Mouse (Mus musculus): ENCODE measurements around the gene Ercc8. TPM values are rescaled to one million over a fixed set of nuclear protein-coding genes. Genes with fewer than 3 reads are reported as not detected.

The Ercc8 gene
- polyA plus RNA-seq, 1 experiment from 2014 or later = 19.6 TPM

DNA sequence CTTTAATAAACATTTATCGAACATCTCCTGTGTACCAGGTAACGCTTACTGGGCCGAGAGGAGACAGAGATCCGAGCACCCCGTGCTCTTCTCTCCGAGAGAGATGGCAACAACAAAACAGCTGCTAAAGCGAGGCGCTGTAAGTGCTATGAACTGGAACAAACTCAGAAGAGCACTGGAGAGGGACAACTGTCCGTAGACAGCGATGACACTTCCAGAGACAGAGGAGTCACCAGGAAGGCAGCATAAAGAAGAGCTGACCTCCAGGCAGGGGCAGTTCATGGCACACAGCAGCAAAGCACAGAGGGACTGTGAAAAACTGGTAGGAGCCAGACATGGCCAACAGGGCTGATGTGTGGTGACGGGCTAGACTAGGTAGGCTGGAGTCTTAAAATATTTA lies 34.4 kb upstream of the Ercc8 start:
- H3K9me3 ChIP-seq (ENCODE audit: control insufficient read depth, low read length) = no peaks in the 10 kb centered on the region
- H3K4me2 ChIP-seq = no peak overlapping the region
- whole genome bisulfite sequencing = 90% methylated on average over 11 of the region's 11 CpGs
- no peak overlapping the region for H3K4me3 ChIP-seq (ENCODE audit: low read depth, low read length)
- ATAC-seq (replicated peaks; ENCODE audit: low FRiP score) (no peak), DNase-seq (ENCODE audit: low spot score) (no peak)
- H3K4me1 ChIP-seq (replicated peaks; ENCODE audit: control insufficient read depth, insufficient read depth, low read length) = no peaks in the 10 kb centered on the region
- H3K36me3 ChIP-seq (ENCODE audit: control insufficient read depth, insufficient read depth, low read length) = no peaks in the 10 kb centered on the region
- H3K27ac ChIP-seq (ENCODE audit: low read depth, low read length) = no peak overlapping the region
- H3K27me3 ChIP-seq (replicated peaks; ENCODE audit: control insufficient read depth, insufficient read depth, low read length) = no peaks in the 10 kb centered on the region
- H3K9ac ChIP-seq (ENCODE audit: low read depth, low read length) = no peak overlapping the region

DNA sequence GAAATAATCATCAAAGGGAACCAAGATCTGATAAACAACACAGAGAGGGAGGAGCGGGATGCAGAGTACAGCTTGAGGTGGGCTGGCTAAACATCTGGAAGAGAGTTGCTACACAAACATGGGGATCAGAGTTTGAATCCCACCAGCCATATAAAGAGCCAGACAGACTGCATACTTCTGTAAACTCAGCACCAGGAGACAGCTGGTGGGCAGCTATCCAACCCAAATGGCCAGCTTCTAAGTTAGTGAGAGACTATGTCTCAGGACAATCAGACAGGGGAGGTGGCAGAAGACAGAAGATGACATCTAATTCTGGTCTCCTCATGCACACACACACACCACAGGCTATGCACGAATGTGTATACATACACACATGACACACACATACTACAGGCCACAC lies 32.3 kb upstream of the Ercc8 start:
- no peak overlapping the region for H3K27ac ChIP-seq (ENCODE audit: low read depth, low read length)
- no peaks in the 10 kb centered on the region for H3K4me1 ChIP-seq (replicated peaks; ENCODE audit: control insufficient read depth, insufficient read depth, low read length)
- H3K27me3 ChIP-seq (replicated peaks; ENCODE audit: control insufficient read depth, insufficient read depth, low read length) = no peaks in the 10 kb centered on the region
- no peak overlapping the region for H3K4me3 ChIP-seq (ENCODE audit: low read depth, low read length)
- H3K4me2 ChIP-seq = no peak overlapping the region
- no peaks in the 10 kb centered on the region for H3K9me3 ChIP-seq (ENCODE audit: control insufficient read depth, low read length)
- H3K9ac ChIP-seq (ENCODE audit: low read depth, low read length) = no peak overlapping the region
- ATAC-seq (replicated peaks; ENCODE audit: low FRiP score) (no peak), DNase-seq (ENCODE audit: low spot score) (no peak)
- H3K36me3 ChIP-seq (ENCODE audit: control insufficient read depth, insufficient read depth, low read length) = no peaks in the 10 kb centered on the region
- WGBS = 80% methylated on average over 2 of the region's 2 CpGs

- Histone ChIP-seq H3K27me3 (replicated peaks; ENCODE audit: control insufficient read depth, insufficient read depth, low read length) (no peaks in the 10 kb centered on the region), H3K4me2 (no peak overlapping the region), H3K27ac (ENCODE audit: low read depth, low read length) (no peak overlapping the region), H3K4me1 (replicated peaks; ENCODE audit: control insufficient read depth, insufficient read depth, low read length) (no peaks in the 10 kb centered on the region), H3K9me3 (ENCODE audit: control insufficient read depth, low read length) (no peaks in the 10 kb centered on the region), H3K4me3 (ENCODE audit: low read depth, low read length) (no peak overlapping the region), H3K9ac (ENCODE audit: low read depth, low read length) (no peak overlapping the region), H3K36me3 (ENCODE audit: control insufficient read depth, insufficient read depth, low read length) (no peaks in the 10 kb centered on the region)
- no peak for DNase-seq (ENCODE audit: low spot score)
- ATAC-seq (replicated peaks; ENCODE audit: low FRiP score) = no peak
- 6% methylated on average over 1 of the region's 1 CpGs for WGBS
Measured at GRCm38 (mm10) chr13:108127130-108127529, 31.4 kb upstream of the Ercc8 start.

GRCm38 (mm10) chr13:108127883-108128282 lies 30.6 kb upstream of the Ercc8 start:
- 67% methylated on average over 1 of the region's 1 CpGs for WGBS
- Histone ChIP-seq H3K4me3 (ENCODE audit: low read depth, low read length) (no peak overlapping the region), H3K27ac (ENCODE audit: low read depth, low read length) (no peak overlapping the region), H3K4me2 (no peak overlapping the region), H3K9ac (ENCODE audit: low read depth, low read length) (no peak overlapping the region), H3K4me1 (replicated peaks; ENCODE audit: control insufficient read depth, insufficient read depth, low read length) (no peaks in the 10 kb centered on the region), H3K36me3 (ENCODE audit: control insufficient read depth, insufficient read depth, low read length) (no peaks in the 10 kb centered on the region), H3K27me3 (replicated peaks; ENCODE audit: control insufficient read depth, insufficient read depth, low read length) (no peaks in the 10 kb centered on the region), H3K9me3 (ENCODE audit: control insufficient read depth, low read length) (no peaks in the 10 kb centered on the region)
- ATAC-seq (replicated peaks; ENCODE audit: low FRiP score) (no peak), DNase-seq (ENCODE audit: low spot score) (no peak)

DNA sequence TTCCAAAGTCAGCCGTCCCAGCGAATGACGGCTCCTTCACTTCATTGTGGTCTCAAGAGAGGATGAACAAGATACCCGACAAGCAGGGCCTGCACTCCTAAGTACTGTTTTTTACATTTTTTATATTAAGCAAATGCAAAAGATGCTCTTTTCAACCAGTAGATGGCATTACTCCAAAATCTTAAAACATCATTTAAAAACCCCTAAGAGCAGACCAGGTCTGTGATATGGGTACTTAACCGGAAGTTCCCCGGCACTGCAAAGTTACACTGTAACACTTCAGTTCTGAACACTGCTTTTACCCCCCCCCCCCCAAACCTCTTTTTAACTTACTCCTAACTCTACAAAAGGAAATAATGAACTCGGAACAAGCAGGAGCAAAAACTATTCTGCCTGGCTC lies 29.5 kb upstream of the Ercc8 start:
- no peak overlapping the region for H3K4me2 ChIP-seq
- DNase-seq (ENCODE audit: low spot score) (no peak), ATAC-seq (replicated peaks; ENCODE audit: low FRiP score) (no peak)
- H3K27me3 ChIP-seq (replicated peaks; ENCODE audit: control insufficient read depth, insufficient read depth, low read length) = no peaks in the 10 kb centered on the region
- no peak overlapping the region for H3K4me3 ChIP-seq (ENCODE audit: low read depth, low read length)
- WGBS = 72% methylated on average over 7 of the region's 7 CpGs
- no peaks in the 10 kb centered on the region for H3K36me3 ChIP-seq (ENCODE audit: control insufficient read depth, insufficient read depth, low read length)
- H3K4me1 ChIP-seq (replicated peaks; ENCODE audit: control insufficient read depth, insufficient read depth, low read length) = no peaks in the 10 kb centered on the region
- H3K9me3 ChIP-seq (ENCODE audit: control insufficient read depth, low read length) = no peaks in the 10 kb centered on the region
- no peak overlapping the region for H3K9ac ChIP-seq (ENCODE audit: low read depth, low read length)
- no peak overlapping the region for H3K27ac ChIP-seq (ENCODE audit: low read depth, low read length)

- no peak for ATAC-seq (replicated peaks; ENCODE audit: low FRiP score)
- 87% methylated on average over 5 of the region's 5 CpGs for WGBS
- no peaks in the 10 kb centered on the region for H3K4me1 ChIP-seq (replicated peaks; ENCODE audit: control insufficient read depth, insufficient read depth, low read length)
Measured at GRCm38 (mm10) chr13:108130737-108131136, 27.8 kb upstream of the Ercc8 start.

GRCm38 (mm10) chr13:108132031-108132819 lies 26.3 kb upstream of the Ercc8 start:
- no peak overlapping the region for H3K4me2 ChIP-seq
- no peaks in the 10 kb centered on the region for H3K9me3 ChIP-seq (ENCODE audit: control insufficient read depth, low read length)
- no peak overlapping the region for H3K27ac ChIP-seq (ENCODE audit: low read depth, low read length)
- H3K36me3 ChIP-seq (ENCODE audit: control insufficient read depth, insufficient read depth, low read length) = no peaks in the 10 kb centered on the region
- H3K4me3 ChIP-seq (ENCODE audit: low read depth, low read length) = no peak overlapping the region
- no peak for DNase-seq (ENCODE audit: low spot score)
- H3K4me1 ChIP-seq (replicated peaks; ENCODE audit: control insufficient read depth, insufficient read depth, low read length) = no peaks in the 10 kb centered on the region
- H3K27me3 ChIP-seq (replicated peaks; ENCODE audit: control insufficient read depth, insufficient read depth, low read length) = no peaks in the 10 kb centered on the region
- 67% methylated on average over 6 of the region's 6 CpGs for WGBS
- no peak for ATAC-seq (replicated peaks; ENCODE audit: low FRiP score)
- H3K9ac ChIP-seq (ENCODE audit: low read depth, low read length) = no peak overlapping the region

More at GRCm38 (mm10) chr13:108130737-108131136, 27.8 kb upstream of the Ercc8 start:
- H3K9me3 ChIP-seq (ENCODE audit: control insufficient read depth, low read length) = no peaks in the 10 kb centered on the region
- H3K4me3 ChIP-seq (ENCODE audit: low read depth, low read length) = no peak overlapping the region
- no peaks in the 10 kb centered on the region for H3K36me3 ChIP-seq (ENCODE audit: control insufficient read depth, insufficient read depth, low read length)
- H3K27ac ChIP-seq (ENCODE audit: low read depth, low read length) = no peak overlapping the region
- H3K4me2 ChIP-seq = no peak overlapping the region
- no peaks in the 10 kb centered on the region for H3K27me3 ChIP-seq (replicated peaks; ENCODE audit: control insufficient read depth, insufficient read depth, low read length)
- DNase-seq (ENCODE audit: low spot score) = no peak
- H3K9ac ChIP-seq (ENCODE audit: low read depth, low read length) = no peak overlapping the region

GRCm38 (mm10) chr13:108135617-108136016 lies 22.9 kb upstream of the Ercc8 start:
- Histone ChIP-seq H3K27me3 (replicated peaks; ENCODE audit: control insufficient read depth, insufficient read depth, low read length) (no peaks in the 10 kb centered on the region), H3K4me1 (replicated peaks; ENCODE audit: control insufficient read depth, insufficient read depth, low read length) (no peaks in the 10 kb centered on the region), H3K4me3 (ENCODE audit: low read depth, low read length) (no peak overlapping the region), H3K4me2 (no peak overlapping the region), H3K27ac (ENCODE audit: low read depth, low read length) (no peak overlapping the region), H3K9ac (ENCODE audit: low read depth, low read length) (no peak overlapping the region), H3K36me3 (ENCODE audit: control insufficient read depth, insufficient read depth, low read length) (no peaks in the 10 kb centered on the region), H3K9me3 (ENCODE audit: control insufficient read depth, low read length) (no peaks in the 10 kb centered on the region)
- 80% methylated on average over 6 of the region's 6 CpGs for WGBS
- no peak for DNase-seq (ENCODE audit: low spot score)
- no peak for ATAC-seq (replicated peaks; ENCODE audit: low FRiP score)

- WGBS = 82% methylated on average over 5 of the region's 5 CpGs
- ATAC-seq (replicated peaks; ENCODE audit: low FRiP score) (no peak), DNase-seq (ENCODE audit: low spot score) (no peak)
- Histone ChIP-seq H3K9ac (ENCODE audit: low read depth, low read length) (no peak overlapping the region), H3K27me3 (replicated peaks; ENCODE audit: control insufficient read depth, insufficient read depth, low read length) (no peaks in the 10 kb centered on the region), H3K4me2 (no peak overlapping the region), H3K9me3 (ENCODE audit: control insufficient read depth, low read length) (no peaks in the 10 kb centered on the region), H3K4me1 (replicated peaks; ENCODE audit: control insufficient read depth, insufficient read depth, low read length) (no peaks in the 10 kb centered on the region), H3K4me3 (ENCODE audit: low read depth, low read length) (no peak overlapping the region), H3K27ac (ENCODE audit: low read depth, low read length) (no peak overlapping the region), H3K36me3 (ENCODE audit: control insufficient read depth, insufficient read depth, low read length) (no peaks in the 10 kb centered on the region)
Measured at GRCm38 (mm10) chr13:108138403-108138977, 20.0 kb upstream of the Ercc8 start.
